Mouse (Mus musculus): ENCODE results near the gene Sox1. TPM values are rescaled to one million over a fixed set of nuclear protein-coding genes. Genes with fewer than 3 reads are reported as not detected.

Gene Sox1
- polyA plus RNA-seq, 1 experiment = not detected

Other genes with a start within 250 kb of the Sox1 start
- gene A230072I06Rik, start 116.5 kb upstream of the Sox1 start, polyA plus RNA-seq (2012; rRNA removed) = not detected in 2 replicates
- not detected in 2 replicates for gene Spaca7, start 177.7 kb downstream of the Sox1 start, polyA plus RNA-seq (2012; rRNA removed)